Mouse (Mus musculus): ENCODE measurements around the gene Ccdc34.

Ccdc34 gene

DNA sequence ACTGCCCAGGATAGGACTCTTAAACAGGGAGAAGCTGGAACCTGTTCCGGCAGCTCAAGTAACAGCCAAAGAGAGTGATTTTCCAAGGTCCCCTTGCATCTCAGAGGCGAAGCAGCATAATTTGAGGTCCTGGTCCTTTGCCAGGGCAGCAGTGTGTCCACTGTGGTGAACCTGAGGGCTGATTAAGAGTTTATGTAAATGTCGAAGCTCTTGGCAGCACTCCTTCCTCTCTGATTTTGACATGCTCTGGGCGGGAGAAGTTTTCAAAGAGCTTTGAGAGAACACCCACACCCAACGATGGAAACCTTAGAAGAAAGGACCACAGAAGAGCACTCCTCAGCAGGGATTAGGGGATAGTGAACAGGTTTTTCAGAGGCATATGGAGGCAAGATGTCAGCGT, 164.6 kb downstream of the Ccdc34 start:
- DNase-seq = no peak

DNA sequence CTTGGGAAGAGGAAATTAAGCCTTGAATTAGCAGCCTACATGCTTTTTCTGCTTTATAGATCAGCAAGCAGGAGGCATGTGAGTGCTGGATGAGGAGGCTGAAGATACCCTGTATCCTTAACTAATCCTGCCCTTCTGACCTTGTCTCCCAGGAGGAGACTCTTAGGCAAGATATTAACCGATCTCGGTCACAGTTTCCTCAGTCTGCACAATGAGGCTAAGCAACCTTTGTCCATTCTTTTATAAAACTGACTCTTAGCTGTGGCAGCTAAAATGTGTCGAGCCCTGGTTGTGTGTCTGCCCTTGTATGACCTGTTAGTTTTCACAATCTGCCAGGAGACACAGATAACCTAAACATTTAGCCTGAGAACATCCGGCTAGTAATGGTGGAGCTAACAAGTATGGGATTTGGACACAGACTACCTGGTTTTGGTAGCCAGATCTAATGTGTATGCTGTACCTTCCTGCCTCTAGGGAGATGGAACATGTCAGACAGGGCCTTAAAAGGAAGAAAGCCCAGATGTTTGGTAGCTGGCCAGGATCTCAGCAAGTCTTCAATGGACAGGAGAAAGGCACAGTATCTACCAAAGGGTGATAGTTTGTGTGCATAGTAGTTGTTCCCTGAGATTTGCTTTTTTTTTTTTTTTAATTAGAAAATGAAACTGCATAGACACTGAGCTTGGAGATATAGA, 165.3 kb downstream of the Ccdc34 start:
- no peak for DNase-seq

DNA sequence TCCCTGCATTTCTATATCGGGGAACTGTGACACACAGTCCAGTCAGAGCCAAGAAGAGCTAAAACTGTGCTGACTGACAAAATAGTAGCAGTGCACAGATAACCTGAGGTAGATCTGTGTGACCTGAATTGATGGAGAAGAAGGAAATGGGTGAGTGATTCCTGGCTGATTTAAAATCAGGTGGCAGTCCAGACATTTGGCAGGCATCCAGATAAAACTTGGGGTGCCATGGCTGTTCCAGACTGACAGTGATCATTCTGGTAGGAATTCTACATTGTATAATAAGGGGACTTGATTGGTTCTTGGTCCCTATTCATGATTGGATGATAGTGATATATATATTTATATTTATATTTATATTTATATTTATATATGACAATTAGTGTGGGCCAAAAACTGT, 166.5 kb downstream of the Ccdc34 start:
- no peak for DNase-seq

DNA sequence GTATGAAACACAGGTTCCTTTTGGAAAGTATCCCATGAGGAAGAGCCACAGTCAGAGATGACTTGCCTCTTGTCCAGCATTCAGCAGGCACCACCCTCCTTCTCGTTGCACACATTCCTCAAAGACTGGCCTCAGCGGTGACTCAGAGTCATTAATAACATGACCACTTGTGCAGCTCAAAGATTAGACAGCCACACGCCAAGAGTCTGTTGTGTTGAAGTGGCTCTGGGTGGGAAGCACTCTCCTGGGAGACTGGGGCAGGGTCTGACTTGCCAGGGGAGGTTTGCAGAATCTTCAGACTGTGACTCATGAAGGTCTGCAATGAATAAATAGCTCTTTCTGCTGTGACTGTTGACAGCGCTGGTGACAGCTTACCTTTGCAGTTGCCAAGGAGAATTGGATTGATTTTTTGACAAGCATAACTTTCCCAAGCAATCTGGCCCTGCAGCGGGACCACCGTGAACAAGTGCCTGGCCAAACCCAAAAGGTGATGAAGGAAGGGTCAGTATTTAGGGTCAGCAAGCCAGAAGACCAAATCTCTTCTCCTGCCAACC, 168.9 kb downstream of the Ccdc34 start:
- no peak for DNase-seq

DNA sequence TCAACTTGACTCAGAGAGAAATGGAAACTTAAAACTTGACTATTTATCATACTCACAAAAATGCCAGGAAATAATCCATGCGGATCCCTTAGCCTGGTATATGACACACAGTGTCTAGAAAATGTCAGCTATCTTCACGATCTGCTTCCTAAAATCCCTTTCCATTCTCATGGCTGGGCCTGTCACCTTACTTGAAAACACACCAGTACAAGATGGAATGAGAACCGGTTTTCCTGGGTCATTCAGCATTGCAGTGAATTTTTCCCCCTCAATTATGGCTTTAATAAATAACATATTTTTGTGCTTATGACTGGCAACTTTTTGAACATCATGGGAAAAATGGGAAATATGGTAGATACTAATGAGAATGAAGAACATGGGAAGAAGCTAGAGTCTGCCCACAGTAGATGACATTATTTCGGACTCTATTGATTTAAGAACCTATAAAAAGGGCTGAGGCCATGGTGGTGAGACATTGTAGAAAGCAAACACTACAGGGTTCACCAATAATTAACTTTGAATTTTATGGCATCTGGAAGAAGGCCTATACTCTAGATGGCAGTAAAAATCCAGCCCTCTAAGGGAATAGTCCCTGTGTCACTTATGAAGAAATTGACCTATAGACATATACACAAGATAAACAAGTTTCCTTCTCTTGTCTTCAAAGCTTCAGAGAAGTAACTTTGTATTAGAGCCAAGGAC, 171.2 kb downstream of the Ccdc34 start:
- no peak for DNase-seq

DNA sequence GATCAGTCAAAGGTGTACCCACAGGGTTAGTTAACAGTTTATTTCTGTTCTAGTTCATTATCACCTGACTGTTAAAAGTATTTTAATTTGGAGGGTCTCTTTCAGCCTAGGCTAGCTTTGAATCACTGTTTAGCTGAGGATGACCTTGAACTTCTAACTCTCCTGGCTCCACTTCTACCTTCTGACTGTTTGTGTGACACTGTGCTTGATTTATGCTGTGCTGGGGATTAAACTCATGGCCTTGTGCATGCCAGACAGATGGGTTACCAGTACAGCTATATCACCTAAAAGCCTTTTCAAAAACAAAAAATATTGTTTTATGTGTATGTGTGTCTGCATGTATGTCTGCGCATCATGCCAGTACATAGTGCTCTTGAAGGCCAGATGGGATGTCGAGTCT, 172.8 kb downstream of the Ccdc34 start:
- no peak for DNase-seq

DNA sequence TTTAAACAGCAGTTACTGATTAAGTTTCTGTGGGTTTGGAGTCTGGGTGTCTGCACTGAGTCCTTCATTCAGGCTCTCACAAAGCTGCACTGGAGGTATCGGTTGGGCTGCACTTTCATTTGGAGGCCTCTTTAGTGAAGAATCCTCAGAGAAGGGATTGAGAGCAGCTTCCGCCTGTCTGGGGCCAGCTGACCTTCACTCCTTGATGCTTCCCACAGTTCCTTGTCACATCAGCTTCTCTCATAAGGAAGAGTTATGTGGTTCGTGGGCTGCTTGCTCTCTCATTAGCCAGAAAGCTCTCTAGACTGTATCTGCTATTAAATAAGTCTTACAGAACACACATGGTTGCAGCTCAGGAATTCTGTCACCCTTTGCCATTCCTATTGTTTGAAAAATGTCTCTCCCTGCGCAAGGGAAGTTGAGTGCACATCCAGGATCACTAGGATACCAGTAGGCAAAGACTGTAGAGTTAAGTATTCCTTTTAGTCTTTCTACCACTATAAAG, 173.6 kb downstream of the Ccdc34 start:
- no peak for DNase-seq

DNA sequence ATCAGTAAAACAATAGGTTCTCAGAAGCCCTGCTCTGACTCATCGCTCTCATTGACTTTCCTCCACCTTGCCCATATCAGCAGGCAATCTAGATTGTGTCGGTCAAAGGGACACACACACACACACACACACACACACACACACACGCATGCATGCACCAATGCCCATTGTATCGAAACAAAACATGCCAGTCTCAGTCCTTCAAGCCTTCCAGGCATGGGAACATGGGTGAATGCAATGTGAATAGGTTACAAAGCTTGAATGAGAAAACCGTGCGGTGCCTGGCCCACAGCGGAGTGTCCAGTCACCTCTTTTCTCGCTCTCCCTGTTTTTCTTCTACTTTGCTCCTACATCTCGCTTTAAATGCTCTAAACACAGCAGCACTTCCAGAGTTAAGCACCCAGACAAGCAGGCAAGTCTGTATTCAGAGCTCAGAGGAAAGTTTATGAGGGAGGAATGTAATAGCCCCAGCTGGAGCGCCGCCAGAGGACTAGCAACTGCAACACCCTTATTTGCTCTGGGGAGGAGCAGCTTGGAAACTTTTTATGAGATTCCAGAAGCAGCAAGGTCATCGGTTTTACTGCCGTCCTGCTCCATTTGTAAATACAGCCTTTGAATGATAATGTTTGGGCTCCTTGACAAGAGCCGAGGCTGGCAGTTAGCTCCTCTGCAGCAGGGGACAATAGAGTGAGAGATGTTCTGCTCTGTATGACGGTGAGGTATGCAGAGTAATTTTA, 174.5 kb downstream of the Ccdc34 start:
- peak; percentile 58 for DNase-seq

DNA sequence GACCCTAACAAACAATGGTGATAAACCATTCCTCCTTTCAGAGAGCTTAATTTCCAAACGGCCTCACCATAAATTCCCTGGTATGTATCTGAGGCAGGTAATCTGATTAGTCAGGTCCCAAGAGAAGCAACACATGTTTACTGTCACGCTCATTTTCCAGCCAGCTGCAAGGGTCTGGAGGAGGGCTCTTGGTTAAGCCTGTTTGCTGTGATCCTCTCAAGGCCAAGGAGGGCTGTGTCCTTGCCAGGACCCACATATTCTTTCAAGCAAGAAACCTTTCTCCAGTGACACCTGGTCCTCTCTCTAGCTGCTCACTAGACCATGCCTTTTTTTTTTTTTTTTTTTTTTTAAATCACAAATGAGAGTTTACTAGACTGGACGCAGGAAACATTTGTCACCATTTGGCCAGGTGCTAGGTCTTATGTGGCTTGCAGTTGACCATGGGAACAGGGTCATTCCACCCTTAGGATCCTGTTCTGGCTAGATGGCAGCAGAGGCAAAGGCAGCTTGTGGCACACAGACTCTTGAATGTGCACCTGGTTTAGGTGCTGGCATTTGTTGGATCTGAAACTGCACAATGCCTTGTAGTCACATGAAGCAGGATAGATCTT, 175.2 kb downstream of the Ccdc34 start:
- no peak for DNase-seq

DNA sequence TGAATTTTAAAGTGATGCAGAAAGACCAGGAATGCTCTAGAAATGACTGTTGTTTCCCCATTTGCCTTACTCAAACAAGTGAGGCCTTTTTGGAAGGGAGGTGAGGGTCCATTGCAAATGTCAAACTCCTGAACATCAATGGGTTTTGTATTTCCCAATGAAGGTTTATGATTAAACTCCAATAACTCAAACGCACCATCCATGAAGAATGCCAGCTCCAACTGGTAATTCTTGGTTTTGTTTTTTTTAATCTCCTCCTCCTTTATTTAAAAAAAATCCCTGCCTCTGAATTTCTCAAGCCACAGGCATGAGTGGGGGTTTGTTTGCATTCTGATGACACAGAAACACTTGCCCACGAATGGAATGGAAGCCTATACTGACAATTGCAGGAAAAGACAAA, 178.9 kb downstream of the Ccdc34 start:
- no peak for DNase-seq

DNA sequence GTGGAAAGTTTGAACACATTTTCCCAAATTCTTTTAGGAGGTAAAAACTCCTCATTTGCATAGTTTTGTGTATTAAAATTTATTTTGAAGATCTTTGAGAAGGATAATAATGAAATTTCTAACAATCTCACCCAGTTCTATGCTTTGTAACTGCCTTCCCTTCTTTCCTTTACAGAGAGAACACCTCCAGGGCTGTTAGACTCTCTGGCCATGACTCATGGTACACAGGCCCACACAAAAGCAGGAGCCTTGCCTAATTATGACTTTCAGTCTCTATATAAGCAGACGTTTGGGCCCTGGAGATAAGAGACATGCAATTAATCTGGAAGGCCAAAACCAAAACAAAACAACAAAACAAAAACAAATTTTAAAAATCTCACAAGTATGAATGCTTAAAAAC, 182.0 kb downstream of the Ccdc34 start:
- no peak for DNase-seq

DNA sequence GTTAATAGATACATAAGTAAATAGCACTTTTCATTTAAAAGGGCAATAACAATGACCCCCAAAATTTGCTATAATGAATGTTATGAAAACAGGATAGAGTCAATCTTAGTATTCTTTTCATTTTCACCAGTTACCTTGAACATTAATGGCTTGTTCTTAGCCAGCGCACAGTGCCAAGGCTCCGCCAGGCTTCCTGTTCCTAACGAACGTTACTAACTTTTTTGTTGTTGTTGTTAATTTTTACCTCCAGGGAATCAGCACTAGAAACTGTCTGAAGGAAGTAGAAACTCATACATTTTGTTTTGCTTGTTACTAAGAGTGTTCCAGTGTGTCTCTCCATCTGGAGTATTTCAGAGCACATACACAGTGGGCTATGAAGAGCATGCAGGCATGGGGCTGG, 184.2 kb downstream of the Ccdc34 start:
- DNase-seq = no peak

DNA sequence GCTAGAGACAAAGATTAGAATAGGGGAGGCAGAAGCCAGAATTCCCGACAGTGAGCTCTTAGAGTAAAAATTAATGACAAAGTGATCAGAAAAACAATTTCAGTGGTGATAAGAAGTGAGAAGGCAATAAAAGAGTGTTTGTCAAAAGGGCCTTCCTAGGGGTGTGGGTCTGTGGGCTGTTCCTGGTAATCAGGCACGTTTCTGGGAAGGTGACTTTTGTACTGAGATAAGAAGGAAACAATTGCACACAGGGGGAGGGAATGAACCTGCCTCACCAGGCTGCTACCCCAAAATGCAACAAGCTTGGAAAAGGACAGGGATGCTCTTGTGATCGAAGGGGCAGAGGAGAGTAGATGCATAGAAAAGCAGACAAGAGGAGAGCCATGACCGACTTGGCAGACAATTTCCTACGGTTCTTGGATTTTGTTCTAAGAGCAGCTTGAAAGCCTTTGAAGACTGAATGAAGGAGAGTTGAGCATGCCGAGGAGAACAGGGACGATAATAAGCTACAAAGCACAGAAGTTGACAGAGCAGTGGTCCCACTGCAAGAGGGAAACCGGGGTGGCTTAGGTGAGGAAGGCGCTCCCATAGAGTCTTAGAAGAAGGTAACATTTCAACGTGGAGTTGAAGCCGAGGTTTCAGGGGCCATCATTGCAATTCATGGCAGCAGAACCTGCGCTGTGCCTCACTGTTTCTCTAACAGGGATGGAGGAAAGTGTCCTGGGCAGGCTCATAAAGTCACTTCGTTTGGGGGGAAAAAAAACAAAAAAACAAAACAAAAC, 185.3 kb downstream of the Ccdc34 start:
- DNase-seq = no peak

DNA sequence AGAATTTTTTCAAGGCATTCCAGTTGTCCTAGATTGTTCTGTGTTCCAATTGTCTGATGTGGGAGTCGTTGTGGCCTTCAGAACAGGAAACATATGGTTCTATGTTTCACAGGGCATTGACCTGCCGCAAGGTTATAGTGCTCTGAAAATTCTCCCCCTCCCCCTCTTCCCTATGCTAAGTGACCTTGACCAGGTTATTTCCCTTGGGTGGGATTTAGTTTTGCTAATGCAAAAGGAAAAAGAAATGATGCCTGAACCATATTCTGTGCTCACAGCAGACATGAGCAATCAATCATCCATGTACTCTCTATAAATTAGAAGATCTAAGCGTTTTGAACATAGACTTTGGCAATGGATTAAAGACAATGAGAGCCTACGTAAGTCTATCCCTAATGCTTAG, 186.6 kb downstream of the Ccdc34 start:
- DNase-seq = no peak

DNA sequence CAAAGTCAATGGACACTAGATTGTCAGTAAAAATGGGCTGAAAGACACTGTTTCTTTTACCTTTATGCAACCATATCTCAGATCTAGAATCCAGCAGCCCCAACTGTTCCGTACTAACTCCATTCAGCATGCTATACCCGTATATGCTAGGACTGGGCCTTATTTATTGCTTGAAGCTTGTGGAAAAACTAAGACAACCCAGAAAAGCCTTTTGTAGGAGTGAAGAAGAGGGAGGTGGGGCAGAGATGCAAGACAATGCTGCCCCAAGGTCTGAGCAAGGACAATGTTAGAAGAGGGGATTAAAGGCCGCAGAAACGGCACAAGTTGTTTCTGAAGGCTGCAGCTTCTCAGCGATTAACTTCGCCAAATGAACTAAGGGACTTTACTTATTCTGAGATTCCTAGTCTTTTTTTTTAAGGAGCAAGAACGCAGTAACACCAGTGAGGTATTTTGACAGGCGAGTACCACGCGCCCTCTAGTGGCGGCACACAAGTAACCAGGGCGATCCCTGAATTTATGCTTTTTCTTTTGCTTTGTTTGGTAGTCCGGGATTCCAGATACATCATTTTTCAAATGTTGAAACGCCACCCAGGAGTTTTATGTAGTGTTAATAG, 187.2 kb downstream of the Ccdc34 start:
- peak; percentile 73 for DNase-seq

DNA sequence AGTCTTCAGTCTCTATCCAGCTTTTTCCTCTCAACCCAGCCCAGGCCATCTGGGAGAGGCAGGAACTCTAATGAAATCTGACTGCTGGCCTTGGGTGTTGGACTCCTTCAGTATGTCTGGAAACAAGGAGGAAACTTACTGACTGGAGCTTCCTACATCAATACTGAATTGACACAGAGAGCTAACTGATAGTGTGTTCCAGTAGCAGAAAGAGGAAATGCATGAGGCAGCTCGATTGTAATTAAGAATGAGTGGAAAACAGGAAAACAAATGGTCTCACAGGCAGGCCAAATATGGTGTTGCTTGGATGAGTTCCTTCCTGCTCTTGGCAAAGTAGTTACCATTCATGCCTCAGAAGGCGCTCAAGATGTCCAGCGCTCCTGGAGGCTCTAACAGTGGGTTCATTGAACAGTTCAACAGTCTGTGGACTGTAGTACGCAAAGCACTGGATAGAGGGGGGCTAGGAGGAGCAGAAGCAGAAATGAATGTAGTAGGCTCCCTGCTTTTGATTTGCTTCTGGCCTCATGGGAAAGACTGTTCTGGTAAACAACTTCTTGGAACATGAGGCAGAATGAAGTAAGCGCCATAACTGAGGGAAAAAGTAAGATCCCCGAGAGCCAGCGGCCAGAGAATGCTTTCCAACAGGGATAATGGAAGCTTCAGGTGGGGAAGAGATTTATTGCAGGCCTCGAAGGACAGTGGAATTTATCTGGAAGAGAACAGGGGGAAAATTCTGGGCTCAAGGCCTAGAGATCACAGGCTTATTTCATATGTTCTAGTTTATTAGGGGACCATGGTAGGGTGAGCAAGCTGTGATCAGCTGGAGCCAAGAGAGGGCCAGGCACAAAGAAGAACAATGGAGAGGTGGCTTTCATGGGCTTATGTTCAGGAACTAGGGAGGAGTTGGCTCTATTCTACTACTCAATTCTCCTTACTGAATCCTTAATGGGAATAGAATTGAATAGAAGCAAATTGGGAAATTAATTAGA, 193.2 kb downstream of the Ccdc34 start:
- DNase-seq = no peak

DNA sequence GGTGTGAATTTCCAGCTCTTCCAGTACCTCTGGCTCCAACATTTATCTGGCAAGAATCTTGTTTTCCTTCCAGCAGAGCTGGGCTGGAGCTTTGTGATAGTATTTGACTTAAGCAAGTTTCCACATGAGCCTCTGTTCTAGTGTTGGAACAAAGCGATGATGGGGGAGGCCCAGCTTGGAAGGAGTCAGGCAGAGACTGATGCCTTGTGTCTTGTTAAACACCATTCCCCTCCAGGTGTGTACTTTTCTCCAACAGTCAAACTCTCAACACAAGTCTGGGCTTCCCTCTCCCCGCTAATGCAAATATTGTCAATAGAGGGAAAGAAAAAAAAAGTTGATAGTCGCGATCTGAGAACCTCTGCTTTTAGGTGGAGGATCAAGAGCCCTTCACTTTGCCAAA, 196.7 kb downstream of the Ccdc34 start:
- no peak for DNase-seq

DNA sequence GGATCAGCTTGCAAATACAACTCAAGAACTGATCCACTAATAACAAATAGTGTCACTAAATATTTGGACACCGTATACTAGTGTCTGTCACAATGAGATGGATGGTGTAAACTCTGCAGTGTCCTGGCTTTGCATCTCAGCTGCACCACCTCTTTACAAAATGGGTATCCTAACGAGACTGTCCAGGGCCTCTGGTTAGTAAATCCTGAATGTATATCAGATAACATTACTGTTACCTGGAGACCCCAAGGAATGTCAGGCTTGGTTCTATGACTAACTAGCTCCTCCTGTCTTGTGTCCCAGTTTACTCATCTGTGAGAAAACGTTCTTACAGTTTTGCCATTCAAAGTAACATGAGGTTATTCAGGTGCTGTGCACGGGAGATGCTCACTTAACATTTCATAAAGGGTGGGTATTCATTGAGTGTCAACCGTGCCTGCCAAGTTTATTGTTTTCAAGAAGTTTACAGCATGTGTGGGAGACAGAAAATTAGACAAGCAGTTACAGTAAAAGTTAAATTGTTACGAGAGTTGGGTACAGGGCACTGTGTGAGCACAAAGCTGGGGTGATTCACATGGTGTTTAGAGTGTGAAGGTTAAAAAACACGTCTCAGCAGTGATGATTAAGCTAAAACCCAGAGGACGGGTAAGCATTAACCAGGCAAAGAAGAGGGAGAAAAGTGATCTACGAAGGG, 197.5 kb downstream of the Ccdc34 start:
- DNase-seq = no peak

DNA sequence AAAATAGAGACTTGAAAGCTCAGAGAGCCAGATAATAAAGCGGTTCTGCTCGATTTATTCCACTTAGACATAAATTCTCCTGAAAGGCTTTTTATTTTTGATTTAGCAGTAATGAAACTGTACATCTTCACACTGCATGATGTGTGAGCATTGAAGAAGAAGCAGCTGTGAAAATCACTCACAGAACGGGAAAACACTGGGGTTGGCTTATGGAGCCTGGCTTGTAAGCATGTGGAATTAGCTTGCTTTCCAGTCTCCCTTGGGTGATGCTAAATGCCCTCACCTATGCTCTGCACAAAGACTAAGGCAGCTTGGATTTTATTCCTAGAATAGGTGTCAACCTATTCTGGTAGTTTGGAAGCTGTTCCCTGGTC, 198.1 kb downstream of the Ccdc34 start:
- no peak for DNase-seq

DNA sequence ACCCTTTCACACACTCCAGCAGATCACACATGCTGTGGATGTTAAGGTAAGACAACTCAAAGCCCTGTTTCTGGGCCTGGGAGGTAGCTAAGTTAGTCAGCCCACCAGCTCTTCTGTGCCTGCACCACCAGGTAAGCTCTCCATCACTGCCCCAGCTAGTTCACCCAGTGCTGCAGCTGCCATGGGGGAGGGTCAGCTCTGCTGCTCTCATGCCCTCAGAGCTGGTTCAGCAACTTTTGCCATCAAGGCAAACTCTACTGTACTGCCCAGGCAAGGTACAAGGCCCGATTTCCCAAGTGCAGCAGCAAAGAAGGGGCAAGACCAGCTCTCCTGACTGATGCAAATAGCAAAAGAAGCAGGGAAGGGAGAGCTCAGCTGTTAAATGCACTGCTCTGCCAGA, 202.9 kb downstream of the Ccdc34 start:
- DNase-seq = no peak
